Mouse (Mus musculus) ovary, postnatal 10 days (tissue): ENCODE measurements around the gene Kat8.

ENCODE experiments used
- DNase-seq: peaks from one replicate; pipeline ENCODE4 v3.0.0; 2022; ENCODE audit warnings: low spot score

Kat8 gene

DNA sequence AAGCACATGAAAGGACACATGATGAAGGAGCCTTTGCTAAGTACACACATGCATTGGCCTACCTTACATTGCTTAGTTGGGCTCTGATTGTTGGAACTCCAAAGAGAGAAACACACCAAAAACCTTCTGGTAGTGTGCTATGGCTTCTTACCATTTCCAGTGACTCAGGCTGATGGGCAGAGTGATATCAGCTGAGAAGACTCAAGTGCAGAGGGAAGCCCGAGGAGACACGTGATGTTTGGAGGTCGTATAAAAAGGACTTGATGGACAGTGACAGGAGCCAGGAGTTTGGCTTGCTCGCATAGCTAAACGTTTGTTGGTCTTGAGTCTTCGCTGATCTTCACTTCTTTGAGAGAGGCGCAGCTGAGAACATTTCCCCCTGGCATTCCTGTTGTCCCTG, 14.8 kb upstream of the Kat8 start:
- no peak for DNase-seq

DNA sequence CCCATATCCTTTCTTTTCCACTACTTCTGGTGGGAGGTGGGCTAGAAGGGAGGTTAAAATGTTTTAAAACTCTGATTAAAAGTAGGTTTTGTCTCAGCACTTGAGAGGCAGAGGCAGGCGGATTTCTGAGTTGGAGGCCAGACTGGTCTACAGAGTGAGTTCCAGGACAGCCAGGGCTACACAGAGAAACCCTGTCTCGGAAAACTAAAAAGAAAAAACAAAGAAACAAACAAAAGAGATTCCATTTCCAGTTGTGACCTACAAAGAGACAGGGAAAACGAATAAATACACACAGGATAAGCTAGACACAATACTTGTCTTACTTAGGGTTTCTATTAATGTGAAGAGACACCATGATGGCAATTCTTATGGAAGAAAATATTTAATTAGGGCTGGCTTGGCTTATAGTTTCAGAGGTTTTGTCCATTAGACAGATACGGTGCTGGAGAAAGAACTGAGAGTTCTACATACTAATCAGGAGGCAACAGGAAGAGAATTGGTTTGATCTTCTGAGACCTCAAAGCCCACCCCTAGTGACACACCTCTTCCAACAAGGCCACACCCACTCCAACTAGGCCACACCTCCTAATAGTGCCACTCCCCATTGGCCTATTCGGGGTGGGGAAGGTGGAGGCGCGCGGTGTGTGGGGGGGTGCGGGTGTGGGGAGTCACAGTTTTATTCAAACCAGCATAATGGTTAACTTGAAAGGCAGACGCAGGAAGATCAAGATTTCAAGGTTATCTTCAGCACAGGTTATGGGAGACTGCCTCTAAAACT, 13.9 kb upstream of the Kat8 start:
- DNase-seq, result no peak

DNA sequence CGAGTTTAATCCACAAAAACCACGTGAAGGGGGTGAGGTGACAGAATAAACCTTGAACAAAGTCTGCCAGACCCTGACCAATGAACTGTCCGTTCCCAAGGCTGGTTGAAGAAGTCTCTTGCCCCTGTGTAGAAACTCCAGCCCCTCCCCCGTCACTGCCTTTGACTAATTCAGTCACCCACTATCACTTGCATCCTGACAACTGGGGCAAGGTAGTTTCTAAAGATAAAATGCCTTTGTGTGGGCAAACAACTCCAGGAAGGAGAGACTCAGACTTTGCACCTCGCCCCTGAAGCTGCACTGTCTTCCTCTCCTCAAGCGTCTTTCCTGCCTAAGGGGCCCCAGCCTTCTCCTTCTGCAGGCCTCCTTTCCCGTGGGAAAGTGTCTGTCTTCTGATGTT, 12.3 kb upstream of the Kat8 start:
- DNase-seq, result no peak

DNA sequence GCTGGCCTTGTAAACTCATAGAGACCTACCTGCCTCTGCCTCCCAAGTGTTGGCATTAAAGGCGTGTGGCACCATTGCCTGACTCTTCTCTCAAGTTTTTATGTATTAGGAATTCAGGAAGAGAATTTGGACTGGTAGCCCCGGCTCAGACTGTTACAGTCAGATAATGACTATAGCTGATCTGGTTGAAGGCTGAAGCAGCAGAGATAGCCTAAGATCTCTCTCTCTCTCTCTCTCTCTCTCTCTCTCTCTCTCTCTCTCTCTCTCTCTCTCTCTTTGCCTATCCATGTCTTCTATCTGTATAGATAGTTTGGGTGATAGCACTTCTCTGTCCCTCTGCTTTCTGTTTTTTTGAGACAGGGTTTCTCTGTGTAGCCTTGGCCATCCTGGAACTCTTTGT, 10.5 kb upstream of the Kat8 start:
- no peak for DNase-seq

DNA sequence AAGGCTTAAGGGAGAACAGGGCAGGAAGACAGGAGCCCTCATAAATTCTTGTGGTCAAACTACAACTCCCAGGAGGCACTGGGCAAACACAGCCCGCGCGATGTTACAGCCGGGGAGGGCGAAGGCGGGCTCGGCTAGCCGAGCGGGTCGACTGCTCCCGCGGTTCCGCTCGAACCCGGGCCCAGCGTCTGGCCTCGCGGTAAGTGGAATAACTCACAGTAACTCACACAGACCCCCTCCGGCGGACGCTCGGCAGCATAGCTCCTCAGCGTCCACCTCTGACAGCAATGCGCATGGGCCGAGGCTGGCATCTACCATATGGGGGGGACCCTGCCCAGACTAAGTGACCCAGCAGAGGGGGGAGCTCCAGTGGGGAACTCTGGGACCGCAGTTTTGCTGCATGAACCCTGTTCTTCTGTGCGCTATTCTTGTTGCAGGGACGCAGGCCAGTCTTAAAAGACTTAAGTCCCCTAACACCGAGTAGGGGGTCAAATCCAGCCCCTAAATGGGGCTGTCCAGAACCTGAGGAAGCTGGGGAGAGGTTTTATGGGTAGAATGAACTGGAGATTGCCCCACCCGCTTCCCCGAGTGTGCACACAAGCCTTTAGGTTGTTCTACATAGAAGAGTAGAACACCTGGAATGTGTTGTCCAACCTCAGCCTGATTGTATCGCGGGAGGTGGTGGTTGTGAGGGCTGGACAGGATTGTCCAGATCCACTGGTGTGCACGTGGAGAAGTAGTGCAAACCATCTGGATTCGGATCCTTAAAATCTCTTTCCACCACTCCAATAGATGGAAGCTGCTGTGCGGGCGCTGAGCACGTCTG, 8.1 kb upstream of the Kat8 start, which contains the start of gene Bckdk:
Gene Bckdk (plus strand): TSS at position 112 of the 826 bp plus-strand sequence.
- peak; percentile 58 for DNase-seq

DNA sequence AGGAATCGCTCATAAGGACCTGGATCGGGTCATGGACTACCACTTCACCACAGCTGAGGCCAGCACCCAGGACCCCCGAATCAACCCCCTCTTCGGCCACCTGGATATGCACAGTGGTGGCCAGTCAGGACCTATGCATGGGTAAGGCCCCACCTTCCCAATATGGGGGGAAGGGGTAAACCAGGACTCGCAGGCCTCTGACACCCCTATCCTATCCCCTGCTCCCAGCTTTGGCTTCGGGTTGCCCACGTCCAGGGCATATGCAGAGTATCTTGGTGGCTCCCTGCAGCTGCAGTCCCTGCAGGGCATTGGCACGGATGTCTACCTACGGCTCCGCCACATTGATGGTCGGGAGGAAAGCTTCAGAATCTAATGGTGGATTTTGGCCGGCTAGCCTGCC, 4.4 kb upstream of the Kat8 start:
- DNase-seq, result no peak

DNA sequence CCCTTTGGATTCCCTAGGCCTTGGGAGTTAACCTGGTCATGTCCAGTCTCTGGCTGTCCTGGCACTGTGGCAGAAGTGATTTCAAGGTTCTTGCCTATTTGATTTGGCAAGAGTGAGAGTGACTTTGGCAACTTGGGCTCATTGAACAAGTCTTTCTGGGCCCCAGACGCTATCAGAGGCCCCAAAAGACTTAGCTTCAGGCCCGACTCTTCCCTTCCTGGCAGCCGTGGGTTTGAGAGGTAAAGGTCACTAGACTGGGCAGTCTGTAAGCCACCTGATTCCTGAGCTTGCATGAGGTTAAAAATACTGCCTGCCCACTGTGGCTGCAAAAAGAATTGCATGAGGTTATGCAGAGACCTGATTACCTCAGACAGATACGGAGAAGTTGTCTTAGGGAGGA, 3.7 kb upstream of the Kat8 start:
- no peak for DNase-seq

DNA sequence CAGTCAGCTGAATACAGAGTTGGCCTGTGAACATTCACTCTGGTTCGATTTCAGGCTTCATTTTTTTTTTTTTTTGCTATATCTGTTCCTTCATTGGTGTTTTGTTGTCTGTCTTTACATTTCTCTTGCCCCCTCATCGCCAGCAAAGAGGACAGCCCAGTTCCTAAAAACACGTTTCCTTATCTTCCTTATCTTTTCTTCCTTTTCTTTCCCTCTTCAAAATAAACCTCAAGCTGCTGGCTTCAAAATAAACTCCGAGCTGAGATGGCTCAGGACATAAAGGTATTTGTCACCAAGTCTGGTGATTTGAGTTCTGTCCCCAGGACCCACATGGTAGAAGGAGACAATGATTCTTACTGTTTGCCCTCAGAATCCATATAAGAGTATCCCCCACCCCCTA, 622 bp downstream of the Kat8 start:
- DNase-seq, result no peak

DNA sequence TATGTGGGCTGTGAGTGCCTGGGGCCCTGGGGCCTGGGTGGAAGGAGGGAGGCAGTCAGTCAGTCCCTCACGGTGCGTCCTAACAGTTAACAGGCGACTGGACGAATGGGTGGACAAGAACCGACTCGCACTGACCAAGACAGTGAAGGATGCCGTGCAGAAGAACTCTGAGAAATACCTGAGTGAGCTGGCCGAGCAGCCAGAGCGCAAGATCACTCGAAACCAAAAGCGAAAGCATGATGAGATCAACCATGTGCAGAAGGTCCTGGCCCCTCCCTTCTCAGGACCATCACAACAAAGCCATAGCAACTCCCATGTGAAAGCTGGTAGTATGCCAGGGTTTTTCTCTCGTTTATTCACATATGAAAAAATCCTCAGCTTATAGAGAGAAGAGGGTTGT, 3.0 kb downstream of the Kat8 start:
- DNase-seq, result no peak

DNA sequence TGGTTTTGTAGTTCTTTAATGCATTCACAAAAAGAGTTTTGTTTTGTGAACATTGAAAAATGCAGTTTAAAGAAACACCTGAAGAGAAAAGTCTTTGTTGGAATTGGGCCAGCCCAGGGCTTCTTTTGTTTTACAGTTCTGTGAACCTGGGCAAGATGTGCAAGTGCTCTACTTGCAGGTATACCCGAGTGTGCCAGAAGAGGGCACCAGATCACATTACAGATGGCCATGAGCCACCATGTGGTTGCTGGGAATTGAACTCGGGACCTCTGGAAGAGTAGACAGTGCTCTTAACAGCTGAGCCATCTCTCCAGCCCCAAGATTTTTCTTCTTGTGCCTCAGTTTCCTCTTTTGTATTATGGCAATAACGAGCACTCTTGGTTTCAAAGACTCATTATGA, 5.9 kb downstream of the Kat8 start:
- no peak for DNase-seq

DNA sequence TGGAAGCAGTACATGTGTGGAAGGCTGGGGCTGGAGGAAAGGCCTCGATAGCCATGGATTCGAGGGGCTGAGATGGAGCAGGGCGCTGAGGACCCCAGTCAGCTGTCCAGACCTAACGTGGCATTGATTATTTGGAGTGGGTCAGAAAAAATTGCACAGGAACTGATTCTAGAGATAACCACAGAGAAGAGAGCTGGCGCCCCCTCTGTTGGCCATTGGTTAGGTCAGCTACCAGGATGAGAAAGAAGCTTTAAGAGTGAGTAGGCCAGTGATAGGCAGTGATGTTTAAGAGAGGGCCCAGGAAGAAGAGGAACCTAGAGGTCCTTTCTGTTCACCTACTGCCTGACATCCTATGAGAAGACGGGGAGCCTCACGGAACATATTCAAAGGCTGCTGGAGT, 7.0 kb downstream of the Kat8 start:
- no peak for DNase-seq

DNA sequence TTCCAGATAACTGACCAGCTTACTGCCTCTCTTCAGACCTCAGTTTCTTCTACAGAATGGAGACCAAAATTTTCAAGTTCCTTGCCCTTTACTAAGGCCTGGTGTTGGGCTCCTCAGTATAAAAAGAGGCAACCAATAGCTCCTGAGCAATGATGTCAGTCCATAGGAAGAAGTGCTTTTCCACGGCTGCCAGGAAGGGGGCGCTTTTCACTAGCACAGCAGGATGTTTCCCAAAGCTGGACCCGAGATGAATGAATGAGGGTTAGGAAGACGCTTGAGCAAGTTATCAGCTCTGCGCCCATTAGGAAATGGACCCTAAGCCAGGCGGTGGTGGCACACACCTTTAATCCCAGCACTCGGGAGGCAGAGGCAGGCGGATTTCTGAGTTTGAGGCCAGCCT, 9.2 kb downstream of the Kat8 start:
- DNase-seq, result no peak

DNA sequence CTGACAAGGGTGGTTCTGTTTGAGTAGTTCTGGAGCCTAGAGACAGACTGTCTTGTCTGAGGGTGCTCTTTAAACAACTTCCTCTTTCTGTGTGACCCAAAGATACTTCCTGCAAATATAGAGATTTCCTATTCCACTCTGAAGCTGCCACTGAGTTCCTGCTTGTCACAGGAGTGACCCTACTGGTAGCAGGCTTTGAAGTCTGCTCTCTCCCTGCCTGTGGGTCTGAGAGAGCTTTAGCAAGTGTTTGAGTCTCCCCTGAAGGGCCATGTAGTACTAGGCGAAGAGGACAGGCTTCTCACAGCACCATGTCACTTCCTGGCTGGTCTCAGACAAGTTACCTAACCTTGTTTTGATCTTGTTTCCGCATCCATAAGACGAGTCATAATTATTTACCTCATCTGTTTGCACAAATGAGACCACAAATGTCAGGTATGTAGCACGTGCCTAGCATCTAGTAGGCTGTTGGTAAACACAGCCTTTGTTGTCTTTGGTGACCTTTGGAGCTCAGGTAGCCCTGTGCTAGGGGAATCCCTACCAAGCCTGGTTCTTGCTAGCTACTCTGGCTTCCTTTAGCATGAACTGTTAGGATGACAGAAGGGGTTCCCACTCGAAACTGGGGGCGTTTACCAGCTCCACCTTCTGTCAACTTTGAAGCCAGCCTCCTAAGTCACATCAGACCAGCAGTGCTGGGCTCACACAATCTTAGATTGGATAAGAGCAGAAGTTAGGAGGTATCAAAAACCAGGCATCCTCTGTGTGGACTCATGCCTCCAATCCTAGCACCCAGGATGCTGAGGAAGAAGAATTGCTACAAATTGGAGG, 10.3 kb downstream of the Kat8 start:
- DNase-seq, result no peak

DNA sequence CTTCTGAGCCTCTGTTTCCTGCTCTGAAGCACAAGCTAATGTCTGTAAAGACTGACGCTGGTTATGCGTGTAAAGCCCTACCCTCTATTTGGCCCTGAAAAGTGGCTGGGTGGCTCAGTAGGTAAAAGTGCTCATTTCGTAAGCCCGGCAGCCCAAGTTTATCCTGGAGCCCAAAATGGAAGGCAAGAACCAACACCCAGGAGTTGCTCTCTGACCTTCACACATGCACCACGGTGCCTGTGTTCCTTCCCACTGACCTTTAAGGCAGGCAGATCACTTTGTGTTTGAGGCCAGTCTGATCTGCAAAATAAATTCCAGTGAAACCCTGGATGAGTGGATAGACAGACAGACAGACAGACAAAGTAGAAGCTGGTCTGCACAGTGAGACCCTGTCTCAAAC, 11.4 kb downstream of the Kat8 start:
- no peak for DNase-seq

DNA sequence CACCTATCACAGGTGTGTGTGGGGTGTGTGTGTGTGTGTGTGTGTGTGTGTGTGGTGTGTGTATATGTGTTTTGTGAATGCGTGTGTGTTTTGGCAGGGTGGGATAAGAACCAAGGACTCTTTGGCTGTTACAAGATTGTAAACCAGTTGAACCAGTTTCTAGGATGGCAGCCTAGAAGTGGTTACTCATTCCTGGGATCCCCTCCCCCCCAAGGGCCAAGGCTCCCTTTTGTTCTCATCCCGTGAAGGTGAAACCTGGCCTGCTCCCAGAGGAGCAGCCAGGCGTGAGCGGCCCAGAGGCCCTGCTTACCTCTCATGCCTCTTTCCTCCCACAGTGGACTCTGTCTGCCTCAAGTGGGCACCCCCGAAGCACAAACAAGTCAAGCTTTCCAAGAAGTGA, 12.9 kb downstream of the Kat8 start:
- no peak for DNase-seq

DNA sequence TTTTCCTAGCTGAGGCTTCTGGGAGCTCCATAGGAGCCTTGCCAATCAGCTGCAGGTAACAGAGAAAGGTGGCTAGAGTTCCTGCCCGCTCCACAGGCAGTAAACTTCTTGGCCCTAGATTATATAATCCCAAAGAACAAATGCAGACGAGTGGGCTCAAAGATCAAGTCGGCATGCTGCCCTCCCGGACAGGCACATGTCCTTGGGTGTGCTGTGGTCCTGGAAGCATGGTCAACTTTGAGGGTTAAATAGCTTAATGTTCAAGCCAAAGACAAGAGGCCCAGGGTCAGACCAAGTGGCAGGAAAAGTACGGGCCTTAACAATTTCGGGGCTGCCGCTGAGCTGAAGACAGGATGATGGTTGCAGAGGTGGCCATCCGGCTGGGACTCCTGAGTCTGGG, 13.8 kb downstream of the Kat8 start:
- DNase-seq, result no peak

DNA sequence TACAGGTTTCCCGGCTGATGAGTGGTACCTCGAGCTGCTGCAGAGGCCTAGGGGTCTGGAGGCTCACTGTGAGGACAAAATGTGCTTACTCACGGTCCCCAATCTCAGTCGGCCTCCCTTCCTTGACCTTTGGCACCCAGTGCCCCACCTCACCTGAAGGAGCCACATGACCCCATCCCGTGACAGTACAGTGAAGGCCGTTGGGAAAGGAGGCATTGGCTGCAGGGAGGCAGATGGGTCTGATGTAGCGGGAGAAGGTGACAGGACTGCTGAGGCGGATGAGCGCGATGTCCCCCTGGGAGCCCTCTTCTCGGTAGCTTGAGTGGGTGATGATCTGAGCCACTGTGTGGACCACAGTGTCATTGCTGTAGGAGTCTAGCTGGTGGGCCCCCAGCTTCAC, 14.5 kb downstream of the Kat8 start:
- no peak for DNase-seq

DNA sequence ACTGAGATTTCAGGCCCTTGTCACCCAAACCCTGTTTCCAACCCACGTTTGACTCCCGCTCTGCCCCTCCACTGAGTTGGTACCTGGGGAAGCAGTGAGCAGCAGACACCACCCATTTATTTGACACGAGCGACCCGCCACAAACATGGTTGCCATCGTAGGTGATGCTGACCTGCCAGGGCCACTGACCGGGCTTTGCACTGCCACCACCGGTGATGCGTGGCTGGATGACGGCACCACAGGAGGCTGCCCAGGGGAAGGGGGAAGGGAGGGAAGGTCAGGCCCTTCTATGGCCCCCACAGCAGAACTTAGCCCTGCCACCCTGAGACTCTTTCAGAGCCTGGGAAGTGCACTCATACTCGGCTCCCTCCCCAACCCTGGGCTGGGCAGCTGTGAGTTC, 15.4 kb downstream of the Kat8 start:
- DNase-seq, result no peak

DNA sequence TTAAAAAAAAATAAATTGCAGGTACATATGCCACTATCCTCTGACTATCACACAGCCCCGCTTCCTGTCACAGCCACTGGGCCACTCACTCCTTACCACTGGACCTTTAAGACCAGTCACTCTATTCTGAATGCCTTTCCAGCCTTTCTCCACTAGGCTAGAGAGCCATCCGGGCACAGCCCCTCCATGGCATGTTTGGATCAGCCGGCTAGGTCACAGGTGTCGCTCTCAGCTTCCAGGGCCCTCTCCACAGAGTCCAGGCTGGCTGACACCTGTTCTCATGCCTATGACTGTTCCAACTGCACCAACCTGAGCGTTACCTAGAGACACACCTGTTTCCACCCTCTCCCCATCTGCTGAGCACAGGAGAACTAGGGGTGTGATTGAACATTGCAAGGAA, 16.3 kb downstream of the Kat8 start:
- no peak for DNase-seq

DNA sequence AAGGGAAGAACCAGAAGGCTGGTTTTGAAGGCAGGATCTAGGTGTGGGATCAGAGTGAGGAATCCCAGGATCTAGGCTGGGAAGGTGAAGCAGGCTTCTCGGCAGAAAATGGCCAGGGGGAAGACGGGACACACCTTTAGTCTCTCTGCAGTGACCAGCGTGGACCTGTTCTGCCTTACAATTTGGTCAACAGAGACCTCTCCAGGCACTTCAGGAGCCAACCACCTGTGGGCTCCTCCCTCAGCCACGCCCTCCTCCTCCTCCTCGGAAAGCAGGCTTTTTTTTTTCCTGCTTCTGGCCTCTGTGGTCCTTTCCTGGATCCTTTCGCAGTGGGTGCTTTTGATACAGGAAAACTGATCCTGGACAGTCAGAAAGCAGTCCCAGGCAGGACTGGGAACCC, 17.6 kb downstream of the Kat8 start, which contains the start of gene Prss8:
Gene Prss8 (minus strand): TSS at position 182 of the 400 bp plus-strand sequence.
- no peak for DNase-seq

DNA sequence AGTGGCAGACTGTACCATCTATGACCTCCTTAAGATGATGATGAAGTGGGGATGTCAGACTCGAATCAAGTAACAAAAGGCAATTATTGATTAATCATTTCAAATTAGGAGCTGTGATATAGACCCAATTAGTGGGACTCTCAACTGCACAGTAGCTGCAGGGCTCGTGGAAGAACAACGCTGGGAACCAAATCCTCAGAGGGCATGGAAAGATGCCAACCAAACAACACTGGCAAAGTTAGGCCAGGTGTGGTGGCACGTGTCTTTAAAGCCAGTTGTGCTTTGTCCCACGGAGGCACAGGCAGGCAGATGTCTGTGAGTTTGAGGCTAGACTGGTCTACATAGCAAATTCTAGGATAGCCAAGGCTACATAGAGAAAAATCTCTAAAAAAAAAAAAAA, 18.3 kb downstream of the Kat8 start:
- DNase-seq, result no peak

DNA sequence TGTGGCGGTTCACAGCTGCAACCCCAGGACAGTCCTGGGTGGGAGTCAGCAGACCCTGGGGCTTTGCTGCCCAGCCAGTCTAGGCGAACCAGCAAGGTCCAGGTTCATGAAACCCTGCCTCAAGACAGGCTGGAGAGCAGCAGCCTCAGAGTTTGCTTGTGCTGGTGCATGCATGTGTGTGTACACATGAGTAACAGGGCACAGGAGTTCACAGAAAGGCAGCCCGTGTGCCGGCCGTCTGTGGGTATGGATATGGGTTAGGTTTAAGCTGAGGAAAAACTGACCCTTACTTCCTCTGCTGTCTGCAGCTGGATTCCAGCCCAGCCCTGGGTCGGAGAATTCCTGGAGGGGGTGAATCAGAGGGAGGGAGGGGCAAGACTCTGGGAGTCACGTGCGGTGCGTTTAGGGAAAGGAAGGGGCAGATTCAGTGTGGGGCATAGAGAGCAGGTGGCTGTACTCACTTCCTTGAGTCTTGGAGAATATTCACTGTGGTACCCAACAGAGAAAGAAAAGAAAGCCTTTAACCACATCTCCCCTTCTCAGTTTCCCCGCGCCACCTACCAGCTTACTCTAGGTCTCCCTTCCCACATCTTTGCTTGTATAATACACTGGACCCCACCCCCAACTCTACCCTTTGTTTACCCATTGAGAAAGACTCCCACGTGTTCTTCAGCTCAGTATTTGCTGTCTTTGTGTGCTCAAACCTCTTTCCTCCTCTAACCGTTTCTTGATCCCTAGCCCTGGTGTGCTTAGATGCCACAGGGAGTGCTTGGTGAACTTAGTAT, 19.2 kb downstream of the Kat8 start:
- no peak for DNase-seq
